Mouse (Mus musculus): ENCODE data around the gene Cul4a. TPM values are rescaled to one million over a fixed set of nuclear protein-coding genes. Genes with fewer than 3 reads are reported as not detected.
"Not testable (repeated sequence)": the region's sequence is repeated elsewhere in the genome, so short reads cannot be mapped to it uniquely, and the experiment has no call there.

Gene Cul4a
- 72.6 and 101 TPM in 2 replicates for total RNA-seq (2014; rRNA removed)
- polyA plus RNA-seq (2015; fragmentation: Nextera tagmentation; extraction: Ambion mirVana) = 52.8 and 59.4 TPM in 2 replicates

DNA sequence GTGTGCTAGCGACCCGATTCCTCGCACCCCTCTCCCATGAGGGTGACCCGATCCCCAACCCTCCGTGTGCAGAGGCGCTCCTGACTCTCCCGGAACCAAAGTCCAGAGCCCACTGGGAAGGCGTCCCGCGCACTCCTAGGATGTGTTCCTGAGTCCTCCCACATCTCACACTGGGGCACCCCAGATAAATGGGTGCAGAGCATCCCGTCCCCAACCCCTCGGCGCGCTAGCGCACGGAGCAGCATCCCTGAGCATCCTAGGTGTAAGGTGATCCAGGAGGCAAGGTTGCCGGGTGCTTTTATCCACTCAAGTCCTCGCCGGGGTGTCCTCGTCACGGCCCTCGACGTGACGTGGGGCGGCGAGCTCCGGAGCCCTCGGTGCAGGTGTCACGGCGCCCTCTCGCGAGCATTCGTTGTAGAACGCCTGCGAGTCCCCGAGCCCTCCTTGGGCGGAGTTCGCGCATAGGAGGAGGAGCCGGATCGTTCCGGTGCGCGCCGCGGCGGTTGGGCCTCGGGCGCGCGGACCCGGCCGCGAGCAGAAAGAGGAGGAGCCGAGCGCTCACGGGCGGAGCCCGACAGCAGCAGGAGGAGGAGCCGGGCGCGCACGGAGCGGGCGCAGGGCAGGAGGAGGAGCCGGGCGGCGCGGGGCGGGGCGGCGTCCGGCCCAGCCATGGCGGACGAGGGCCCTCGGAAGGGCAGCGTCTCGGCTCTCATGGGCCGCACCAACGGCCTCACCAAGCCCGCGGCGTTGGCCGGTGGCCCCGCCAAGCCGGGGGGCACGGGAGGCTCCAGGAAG, at the start of gene Cul4a, which contains the start of gene Pcid2:
Gene Cul4a (plus strand): TSS at position 535 of the 795 bp plus-strand sequence.
Gene Pcid2 (minus strand): TSS at position 373 of the 795 bp plus-strand sequence.
- Histone ChIP-seq H3K27ac (ENCODE audit: low read depth, low read length) (peak within 1 kb of the TSS; percentile 97), H3K4me1 (ENCODE audit: insufficient read depth) (peaks cover 14% of the 10 kb centered on the region), H3K9ac (peak within 1 kb of the TSS; percentile 91), H3K27me3 (ENCODE audit: insufficient read depth, low read length) (no peaks in the 10 kb centered on the region), H3K4me3 (ENCODE audit: low read depth, low read length) (peak within 1 kb of the TSS; percentile 96), H3K9me3 (ENCODE audit: low read length) (no peaks in the 10 kb centered on the region), H3K36me3 (ENCODE audit: insufficient read depth) (peaks cover 4% of the 10 kb centered on the region; the same call in 1 of the 2 replicates), H3K4me2 (ENCODE audit: low read depth) (peak within 1 kb of the TSS; percentile 94)
- ATAC-seq (peak; percentile 94), DNase-seq (peak; percentile 99)
- TF ChIP-seq CTCF (IDR thresholded peaks at IDR 0.05; ENCODE audit: low read depth) = peak; percentile 78
- under 1% methylated on average over 80 of the region's 87 CpGs for WGBS

DNA sequence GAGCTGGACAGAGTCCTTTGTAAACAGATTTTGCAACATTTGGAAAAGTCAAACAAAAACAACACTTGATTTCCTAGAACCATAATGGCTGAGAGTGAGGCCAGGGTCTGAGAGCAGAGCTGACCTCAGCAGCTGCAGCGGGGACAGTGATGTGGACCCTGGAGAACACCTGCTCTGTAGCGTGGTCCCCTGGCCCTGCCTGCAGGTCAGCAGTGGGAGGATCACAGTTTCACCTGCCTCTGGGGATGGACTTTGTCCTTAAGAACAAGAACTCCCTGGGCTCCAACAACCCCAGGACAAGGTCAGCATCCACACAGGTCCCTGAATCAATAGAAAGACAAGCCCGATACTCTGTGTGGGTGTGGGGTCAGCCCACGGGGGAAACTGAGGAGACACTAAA, 48.1 kb upstream of the Cul4a start:
- Histone ChIP-seq H3K36me3 (ENCODE audit: insufficient read depth) (no peaks in the 10 kb centered on the region), H3K27ac (ENCODE audit: low read depth, low read length) (no peak overlapping the region), H3K9ac (no peak overlapping the region), H3K4me2 (ENCODE audit: low read depth) (no peak overlapping the region), H3K27me3 (ENCODE audit: insufficient read depth, low read length) (no peaks in the 10 kb centered on the region), H3K4me3 (ENCODE audit: low read depth, low read length) (no peak overlapping the region), H3K9me3 (ENCODE audit: low read length) (no peaks in the 10 kb centered on the region), H3K4me1 (ENCODE audit: insufficient read depth) (no peaks in the 10 kb centered on the region)
- ATAC-seq (no peak), DNase-seq (no peak)
- 86% methylated on average over 4 of the region's 4 CpGs for WGBS
- no peak for TF ChIP-seq CTCF (IDR thresholded peaks at IDR 0.05; ENCODE audit: low read depth)

DNA sequence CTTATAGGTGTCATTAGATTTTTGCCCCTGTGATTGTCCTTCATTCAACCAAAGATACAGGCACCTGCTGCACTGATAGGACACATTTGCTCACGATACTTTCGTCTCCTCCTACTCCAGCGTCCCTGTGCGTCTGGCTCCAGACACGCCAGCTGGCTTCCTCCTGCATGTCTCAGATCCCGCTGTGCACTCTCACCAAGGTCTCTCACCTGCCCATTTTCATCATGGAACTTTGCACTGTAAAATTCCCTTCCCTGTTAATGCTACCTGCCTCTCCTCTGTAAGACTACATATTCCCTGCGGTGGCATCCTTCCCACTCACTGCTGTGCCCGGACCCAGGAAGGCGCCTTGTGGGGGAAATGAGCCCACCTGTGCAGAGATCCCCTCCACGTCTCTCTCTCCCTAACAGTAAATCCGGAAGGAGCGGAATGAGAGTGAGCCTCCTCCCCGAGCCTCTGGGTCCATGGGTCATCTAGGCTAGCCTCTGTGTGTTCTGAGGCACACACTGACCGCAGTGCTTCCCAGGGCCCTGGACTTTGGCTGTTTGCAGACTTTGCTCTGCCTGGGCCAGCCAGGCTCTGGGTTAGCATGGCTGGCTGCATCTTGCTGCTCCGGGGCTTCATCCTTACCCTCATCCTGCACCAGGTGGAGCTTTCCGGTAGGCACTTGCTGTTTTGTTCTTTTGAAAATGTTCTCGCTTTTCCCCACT, 44.8 kb upstream of the Cul4a start, which contains the start of gene Proz:
Gene Proz (plus strand): TSS at position 474 of the 710 bp plus-strand sequence.
- Histone ChIP-seq H3K9ac (no peak within 1 kb of the TSS), H3K36me3 (ENCODE audit: insufficient read depth) (no peaks in the 10 kb centered on the region), H3K4me3 (ENCODE audit: low read depth, low read length) (no peak within 1 kb of the TSS), H3K4me1 (ENCODE audit: insufficient read depth) (no peaks in the 10 kb centered on the region), H3K27me3 (ENCODE audit: insufficient read depth, low read length) (no peaks in the 10 kb centered on the region), H3K9me3 (ENCODE audit: low read length) (no peaks in the 10 kb centered on the region), H3K27ac (ENCODE audit: low read depth, low read length) (no peak within 1 kb of the TSS), H3K4me2 (ENCODE audit: low read depth) (no peak within 1 kb of the TSS)
- 80% methylated on average over 17 of the region's 17 CpGs for WGBS
- TF ChIP-seq CTCF (IDR thresholded peaks at IDR 0.05; ENCODE audit: low read depth) = no peak
- no peak for DNase-seq
- no peak for ATAC-seq

DNA sequence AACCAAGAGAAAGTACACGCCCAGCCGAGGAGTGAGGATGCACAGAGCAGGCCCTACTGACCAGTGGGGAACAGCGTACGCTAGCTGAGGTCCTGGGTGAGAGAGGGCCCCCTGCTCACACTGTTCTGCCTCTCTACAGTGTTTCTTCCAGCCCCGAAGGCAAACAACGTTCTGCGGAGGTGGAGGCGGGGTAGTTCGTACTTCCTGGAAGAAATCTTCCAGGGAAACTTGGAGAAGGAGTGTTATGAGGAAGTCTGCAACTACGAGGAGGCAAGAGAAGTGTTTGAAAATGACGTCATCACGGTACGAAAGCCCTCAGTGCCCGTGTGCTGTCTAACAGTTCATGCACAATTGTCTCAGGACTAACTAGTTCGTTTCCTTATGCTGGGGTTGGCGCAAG, 42.3 kb upstream of the Cul4a start:
- Histone ChIP-seq H3K9ac (no peak overlapping the region), H3K4me1 (ENCODE audit: insufficient read depth) (no peaks in the 10 kb centered on the region), H3K9me3 (ENCODE audit: low read length) (no peaks in the 10 kb centered on the region), H3K36me3 (ENCODE audit: insufficient read depth) (no peaks in the 10 kb centered on the region), H3K27ac (ENCODE audit: low read depth, low read length) (no peak overlapping the region), H3K4me3 (ENCODE audit: low read depth, low read length) (no peak overlapping the region), H3K27me3 (ENCODE audit: insufficient read depth, low read length) (no peaks in the 10 kb centered on the region), H3K4me2 (ENCODE audit: low read depth) (no peak overlapping the region)
- DNase-seq = no peak
- ATAC-seq = no peak
- 85% methylated on average over 16 of the region's 16 CpGs for WGBS
- TF ChIP-seq CTCF (IDR thresholded peaks at IDR 0.05; ENCODE audit: low read depth) = no peak

DNA sequence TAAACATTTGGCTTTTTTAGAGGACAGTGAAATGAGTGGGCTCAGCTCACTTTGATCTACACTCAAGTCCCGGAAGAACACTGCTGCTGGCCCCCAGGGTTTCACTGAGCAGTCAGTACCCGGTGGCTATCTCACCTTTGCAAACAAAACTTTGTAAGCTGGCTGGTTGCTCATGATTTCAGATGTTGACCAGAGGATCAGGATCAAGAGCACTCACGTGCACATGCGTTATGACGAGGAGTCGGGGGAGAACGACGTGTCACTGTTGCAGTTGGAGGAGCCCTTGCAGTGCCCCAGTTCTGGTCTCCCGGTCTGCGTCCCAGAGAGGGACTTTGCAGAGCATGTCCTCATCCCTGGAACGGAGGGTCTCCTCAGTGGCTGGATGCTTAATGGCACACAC, 32.2 kb upstream of the Cul4a start:
- Histone ChIP-seq H3K27ac (ENCODE audit: low read depth, low read length) (no peak overlapping the region), H3K4me3 (ENCODE audit: low read depth, low read length) (no peak overlapping the region), H3K9me3 (ENCODE audit: low read length) (no peaks in the 10 kb centered on the region), H3K9ac (no peak overlapping the region), H3K36me3 (ENCODE audit: insufficient read depth) (peaks cover 57% of the 10 kb centered on the region), H3K4me2 (ENCODE audit: low read depth) (no peak overlapping the region), H3K27me3 (ENCODE audit: insufficient read depth, low read length) (no peaks in the 10 kb centered on the region), H3K4me1 (ENCODE audit: insufficient read depth) (no peaks in the 10 kb centered on the region)
- TF ChIP-seq CTCF (IDR thresholded peaks at IDR 0.05; ENCODE audit: low read depth) = no peak
- no peak for DNase-seq
- ATAC-seq = no peak
- WGBS = 96% methylated on average over 11 of the region's 11 CpGs

DNA sequence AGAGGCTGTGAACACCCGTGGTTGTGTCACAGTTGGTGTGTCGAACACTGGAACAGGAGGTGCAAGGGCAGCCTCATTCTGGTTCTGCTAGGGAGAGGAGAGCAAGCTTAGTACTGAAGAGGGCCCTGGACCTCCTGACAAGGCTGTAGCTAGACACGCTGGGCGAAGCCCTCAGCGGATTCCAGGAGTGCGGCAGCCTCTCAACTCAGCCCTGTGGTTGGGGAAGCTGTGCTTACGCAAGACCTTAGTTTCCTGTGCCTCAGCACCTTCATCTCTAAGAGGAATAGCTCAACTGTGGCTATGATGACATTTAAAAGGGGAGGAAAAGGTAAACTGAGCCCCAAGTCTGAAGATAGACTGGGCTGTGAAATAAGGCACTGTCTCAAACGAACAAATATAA, 30.4 kb upstream of the Cul4a start:
- no peak for TF ChIP-seq CTCF (IDR thresholded peaks at IDR 0.05; ENCODE audit: low read depth)
- H3K27me3 ChIP-seq (ENCODE audit: insufficient read depth, low read length) = no peaks in the 10 kb centered on the region
- H3K4me2 ChIP-seq (ENCODE audit: low read depth) = no peak overlapping the region
- ATAC-seq = no peak
- H3K4me1 ChIP-seq (ENCODE audit: insufficient read depth) = no peaks in the 10 kb centered on the region
- DNase-seq = no peak
- H3K9ac ChIP-seq = no peak overlapping the region
- H3K4me3 ChIP-seq (ENCODE audit: low read depth, low read length) = no peak overlapping the region
- 96% methylated on average over 8 of the region's 8 CpGs for WGBS
- peaks cover 74% of the 10 kb centered on the region for H3K36me3 ChIP-seq (ENCODE audit: insufficient read depth)
- H3K9me3 ChIP-seq (ENCODE audit: low read length) = no peaks in the 10 kb centered on the region
- H3K27ac ChIP-seq (ENCODE audit: low read depth, low read length) = no peak overlapping the region

DNA sequence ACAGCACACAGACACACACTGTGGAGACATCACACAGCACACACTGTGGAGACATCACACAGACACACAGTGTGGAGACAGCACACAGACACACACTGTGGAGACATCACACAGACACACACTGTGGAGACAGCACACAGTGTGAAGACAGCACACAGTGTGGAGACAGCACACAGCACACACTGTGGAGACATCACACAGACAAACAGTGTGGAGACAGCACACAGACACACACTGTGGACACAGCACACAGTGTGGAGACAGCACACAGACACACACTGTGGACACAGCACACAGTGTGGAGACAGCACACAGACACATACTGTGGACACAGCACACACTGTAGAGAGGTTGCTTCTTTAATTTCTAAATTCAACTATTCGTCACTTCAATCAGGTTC, 29.8 kb upstream of the Cul4a start:
- peaks cover 79% of the 10 kb centered on the region for H3K36me3 ChIP-seq (ENCODE audit: insufficient read depth)
- not testable (repeated sequence) for H3K4me2 ChIP-seq (ENCODE audit: low read depth); ATAC-seq; H3K4me1 ChIP-seq (ENCODE audit: insufficient read depth); H3K27me3 ChIP-seq (ENCODE audit: insufficient read depth, low read length); H3K4me3 ChIP-seq (ENCODE audit: low read depth, low read length); H3K27ac ChIP-seq (ENCODE audit: low read depth, low read length); H3K9me3 ChIP-seq (ENCODE audit: low read length); H3K9ac ChIP-seq; DNase-seq
- WGBS = 95% methylated on average over 1 of the region's 1 CpGs

Measured in forebrain, postnatal 0 days (tissue).